Mouse (Mus musculus) hindbrain, embryonic 10.5 days (tissue): ENCODE results near the gene Nhej1. TPM values are rescaled to one million over a fixed set of nuclear protein-coding genes. Genes with fewer than 3 reads are reported as not detected.

Experiments used
- DNase-seq: peaks from one replicate; pipeline ENCODE4 v3.0.0-alpha.2; 2017; ENCODE audit warnings: low spot score
- H3K27ac ChIP-seq: fragments of 300-500 bp; sonication (generic); 2 replicates; pipeline ENCODE4 v1.5.1; 2016; ENCODE audit warnings: mild to moderate bottlenecking, moderate library complexity
- H3K27me3 ChIP-seq: fragments of 300-500 bp; sonication (generic); 2 replicates; pipeline ENCODE4 v1.6.1; 2016; ENCODE audit warnings: mild to moderate bottlenecking; ENCODE audit not compliant: poor library complexity, insufficient read depth, severe bottlenecking
- H3K36me3 ChIP-seq: fragments of 300-500 bp; sonication (generic); 2 replicates; pipeline ENCODE4 v1.6.1; 2016; ENCODE audit warnings: mild to moderate bottlenecking, moderate library complexity
- H3K4me1 ChIP-seq: fragments of 300-500 bp; sonication (generic); replicated peaks from 2 replicates; pipeline ENCODE4 v1.6.1; 2016; ENCODE audit warnings: mild to moderate bottlenecking
- H3K4me3 ChIP-seq: fragments of 300-500 bp; sonication (generic); 2 replicates; pipeline ENCODE4 v1.5.1; 2016; ENCODE audit warnings: mild to moderate bottlenecking, moderate library complexity
- H3K9me3 ChIP-seq: fragments of 300-500 bp; sonication (generic); 2 replicates; pipeline ENCODE4 v1.6.1; 2016; ENCODE audit warnings: mild to moderate bottlenecking, moderate library complexity
- WGBS: fragments of 180-500 bp; shearing (Covaris S2); methylation state at CpG from one replicate; pipeline ENCODE4 v1.1.7; 2016; 5-methylcytosine and 5-hydroxymethylcytosine counted together
- polyA plus RNA-seq: library from polyadenylated mRNA; unstranded; fragments of >200 nt; fragmentation: Nextera tagmentation; extraction: Ambion mirVana; gene quantifications from 2 replicates; pipeline ENCODE4 v1.2.1, GENCODE M21; 2016

Nhej1 gene
- polyA plus RNA-seq: 14.1 and 14.7 TPM in 2 replicates

GRCm38 (mm10) chr1:75124346-75125321 lies at the start of gene Nhej1:
Gene Nhej1 (minus strand): TSS chr1:75125200.
- 1% methylated on average over 56 of the region's 56 CpGs for WGBS
- DNase-seq: peak; percentile 96
- H3K9me3 ChIP-seq: no peaks in the 10 kb centered on the region
- peak within 1 kb of the TSS; percentile 95 for H3K27ac ChIP-seq
- H3K27me3 ChIP-seq: no peaks in the 10 kb centered on the region
- peak within 1 kb of the TSS; percentile 66 for H3K4me3 ChIP-seq
- H3K4me1 ChIP-seq: peaks cover 17% of the 10 kb centered on the region
- no peaks in the 10 kb centered on the region for H3K36me3 ChIP-seq

GRCm38 (mm10) chr1:75168472-75169464 lies 43.8 kb upstream of the Nhej1 start, which contains the start of gene Zfand2b:
Gene Zfand2b (plus strand): TSS chr1:75168646.
- H3K27ac ChIP-seq: peak within 1 kb of the TSS; percentile 90
- peak within 1 kb of the TSS; percentile 82 for H3K4me3 ChIP-seq
- WGBS: under 1% methylated on average over 59 of the region's 59 CpGs
- H3K36me3 ChIP-seq: peaks cover 36% of the 10 kb centered on the region
- H3K27me3 ChIP-seq: no peaks in the 10 kb centered on the region
- H3K9me3 ChIP-seq: no peaks in the 10 kb centered on the region
- DNase-seq: peak; percentile 97
- peaks cover 18% of the 10 kb centered on the region for H3K4me1 ChIP-seq

GRCm38 (mm10) chr1:75168093-75168471 lies 43.1 kb upstream of the Nhej1 start:
- Histone ChIP-seq H3K9me3 (no peaks in the 10 kb centered on the region), H3K4me1 (peaks cover 18% of the 10 kb centered on the region), H3K4me3 (peak overlapping the region; percentile 82), H3K27ac (peak overlapping the region; percentile 90), H3K36me3 (peaks cover 29% of the 10 kb centered on the region), H3K27me3 (no peaks in the 10 kb centered on the region)
- WGBS: 6% methylated on average over 7 of the region's 7 CpGs
- DNase-seq: no peak

GRCm38 (mm10) chr1:75160256-75160617 lies 35.2 kb upstream of the Nhej1 start:
- H3K27ac ChIP-seq: no peak overlapping the region
- H3K27me3 ChIP-seq: no peaks in the 10 kb centered on the region
- H3K9me3 ChIP-seq: no peaks in the 10 kb centered on the region
- DNase-seq: no peak
- WGBS: 79% methylated on average over 4 of the region's 4 CpGs
- no peaks in the 10 kb centered on the region for H3K4me1 ChIP-seq
- H3K4me3 ChIP-seq: no peak overlapping the region
- no peaks in the 10 kb centered on the region for H3K36me3 ChIP-seq

- Histone ChIP-seq H3K27ac (no peak overlapping the region), H3K4me1 (no peaks in the 10 kb centered on the region), H3K36me3 (no peaks in the 10 kb centered on the region), H3K4me3 (no peak overlapping the region), H3K27me3 (no peaks in the 10 kb centered on the region), H3K9me3 (no peaks in the 10 kb centered on the region)
- no peak for DNase-seq
- 73% methylated on average over 5 of the region's 5 CpGs for WGBS
Observed at GRCm38 (mm10) chr1:75159540-75160255, 34.7 kb upstream of the Nhej1 start.

- H3K36me3 ChIP-seq: no peaks in the 10 kb centered on the region
Observed at GRCm38 (mm10) chr1:75158990-75159389, 34.0 kb upstream of the Nhej1 start.

GRCm38 (mm10) chr1:75155837-75156236 lies 30.8 kb upstream of the Nhej1 start:
- WGBS: 75% methylated on average over 3 of the region's 3 CpGs

More at GRCm38 (mm10) chr1:75158990-75159389, 34.0 kb upstream of the Nhej1 start:
- no peaks in the 10 kb centered on the region for H3K27me3 ChIP-seq
- H3K4me3 ChIP-seq: no peak overlapping the region
- H3K9me3 ChIP-seq: no peaks in the 10 kb centered on the region
- DNase-seq: no peak
- H3K27ac ChIP-seq: no peak overlapping the region
- no peaks in the 10 kb centered on the region for H3K4me1 ChIP-seq

GRCm38 (mm10) chr1:75148727-75149126 lies 23.7 kb upstream of the Nhej1 start:
- peaks cover 9% of the 10 kb centered on the region for H3K4me1 ChIP-seq
- WGBS: 89% methylated on average over 4 of the region's 4 CpGs
- H3K27me3 ChIP-seq: no peaks in the 10 kb centered on the region
- DNase-seq: no peak
- peaks cover 52% of the 10 kb centered on the region for H3K36me3 ChIP-seq
- H3K4me3 ChIP-seq: no peak overlapping the region
- H3K9me3 ChIP-seq: no peaks in the 10 kb centered on the region
- no peak overlapping the region for H3K27ac ChIP-seq

More at GRCm38 (mm10) chr1:75155837-75156236, 30.8 kb upstream of the Nhej1 start:
- DNase-seq: no peak
- Histone ChIP-seq H3K4me1 (no peaks in the 10 kb centered on the region), H3K36me3 (no peaks in the 10 kb centered on the region), H3K27ac (no peak overlapping the region), H3K4me3 (no peak overlapping the region), H3K9me3 (no peaks in the 10 kb centered on the region), H3K27me3 (no peaks in the 10 kb centered on the region)

- no peaks in the 10 kb centered on the region for H3K27me3 ChIP-seq
- DNase-seq: no peak
- peaks cover 11% of the 10 kb centered on the region for H3K4me1 ChIP-seq
- H3K4me3 ChIP-seq: no peak overlapping the region
- H3K36me3 ChIP-seq: peaks cover 52% of the 10 kb centered on the region
- H3K27ac ChIP-seq: no peak overlapping the region
- 86% methylated on average over 7 of the region's 7 CpGs for WGBS
- H3K9me3 ChIP-seq: no peaks in the 10 kb centered on the region
Observed at GRCm38 (mm10) chr1:75147411-75148135, 22.6 kb upstream of the Nhej1 start.

- Histone ChIP-seq H3K27me3 (no peaks in the 10 kb centered on the region), H3K4me1 (peaks cover 23% of the 10 kb centered on the region), H3K4me3 (no peak overlapping the region), H3K27ac (no peak overlapping the region), H3K9me3 (no peaks in the 10 kb centered on the region), H3K36me3 (peaks cover 52% of the 10 kb centered on the region)
- 95% methylated on average over 3 of the region's 3 CpGs for WGBS
- no peak for DNase-seq
Observed at GRCm38 (mm10) chr1:75145589-75145988, 20.6 kb upstream of the Nhej1 start.

- Histone ChIP-seq H3K4me3 (peak within 1 kb of the TSS; percentile 77), H3K27ac (peak within 1 kb of the TSS; percentile 95), H3K27me3 (no peaks in the 10 kb centered on the region), H3K4me1 (peaks cover 30% of the 10 kb centered on the region), H3K36me3 (peaks cover 60% of the 10 kb centered on the region), H3K9me3 (no peaks in the 10 kb centered on the region)
- DNase-seq: peak; percentile 97
- WGBS: under 1% methylated on average over 90 of the region's 91 CpGs
Observed at GRCm38 (mm10) chr1:75142301-75143261, 17.6 kb upstream of the Nhej1 start, which contains the start of the genes Cnppd1 and Retreg2. Gene Cnppd1 (minus strand): TSS chr1:75142711. Gene Retreg2 (plus strand): TSS chr1:75142778.
